Mouse (Mus musculus) liver, embryonic 14.5 days (tissue): ENCODE results near the gene Gsap. TPM values are rescaled to one million over a fixed set of nuclear protein-coding genes. Genes with fewer than 3 reads are reported as not detected.

ENCODE experiments used
- ATAC-seq: fragments of 200-750 bp; cut with Nextera tagmentation; 2 replicates; pipeline ENCODE4 v1.8.0; 2017; ENCODE audit warnings: moderate number of reproducible peaks, mild to moderate bottlenecking, moderate library complexity; ENCODE audit not compliant: insufficient read depth
- DNase-seq, 3 experiments: peaks; one replicate each; pipeline ENCODE4 v3.0.0-alpha.2; 2012 to 2013; ENCODE audit warnings: low read depth in 3 of 3, low spot score in 3 of 3
- H3K27ac ChIP-seq: fragments of 300-500 bp; sonication (generic); 2 replicates; pipeline ENCODE4 v1.5.1; 2014; ENCODE audit warnings: moderate library complexity, mild to moderate bottlenecking, control low read depth, inconsistent platforms
- H3K27me3 ChIP-seq: fragments of 300-500 bp; sonication (generic); 2 replicates; pipeline ENCODE4 v1.6.1; 2014; ENCODE audit warnings: mild to moderate bottlenecking, low read length, moderate library complexity; ENCODE audit not compliant: control insufficient read depth, insufficient read depth
- H3K36me3 ChIP-seq: fragments of 300-500 bp; sonication (generic); replicated peaks from 2 replicates; pipeline ENCODE4 v1.6.1; 2014; ENCODE audit warnings: low read depth; ENCODE audit not compliant: control insufficient read depth, insufficient read depth
- H3K4me1 ChIP-seq, 2 experiments: fragments of 200-500 bp in 1 of 2; fragments of 300-500 bp in 1 of 2; sonication (generic) in 1 of 2; replicated peaks; 2 replicates each; pipeline ENCODE4 v1.6.1; 2012 to 2014; ENCODE audit warnings: antibody characterized with exemption in 1 of 2, inconsistent platforms in 1 of 2, low read length in 1 of 2; ENCODE audit not compliant: control insufficient read depth in 2 of 2, insufficient read depth in 2 of 2
- H3K4me2 ChIP-seq: fragments of 300-500 bp; sonication (generic); 2 replicates; pipeline ENCODE4 v1.6.1; 2014; ENCODE audit warnings: low read depth, mild to moderate bottlenecking, control low read depth, moderate library complexity
- H3K4me3 ChIP-seq, 2 experiments: fragments of 200-500 bp in 1 of 2; fragments of 300-500 bp in 1 of 2; sonication (generic) in 1 of 2; 2 replicates each; pipeline ENCODE4 v1.5.1; 2012 to 2014; ENCODE audit warnings: low read depth in 2 of 2, low read length in 2 of 2, mild to moderate bottlenecking in 2 of 2, control low read depth in 1 of 2, inconsistent platforms in 1 of 2, moderate library complexity in 1 of 2; ENCODE audit not compliant: insufficient read depth in 1 of 2
- H3K9ac ChIP-seq: fragments of 300-500 bp; sonication (generic); replicated peaks from 2 replicates; pipeline ENCODE4 v1.6.1; 2014; ENCODE audit warnings: mild to moderate bottlenecking, control low read depth, moderate library complexity
- H3K9me3 ChIP-seq: fragments of 300-500 bp; sonication (generic); 2 replicates; pipeline ENCODE4 v1.6.1; 2016; ENCODE audit warnings: low read length, mixed read lengths; ENCODE audit not compliant: control insufficient read depth
- CTCF ChIP-seq: IDR thresholded peaks from 2 replicates; pipeline ENCODE4 v1.5.1; 2016; ENCODE audit warnings: antibody characterized with exemption, low read depth, control low read depth
- EP300 ChIP-seq: IDR thresholded peaks from 2 replicates; pipeline ENCODE4 v1.6.1; 2016; ENCODE audit warnings: antibody characterized with exemption, low read depth
- WGBS: fragments of 180-500 bp; shearing (Covaris S2); extraction: QIAGEN DNeasy Blood & Tissue Kit; methylation state at CpG from one replicate; pipeline ENCODE4 v1.1.7; 2014; ENCODE audit not compliant: insufficient replicate concordance; 5-methylcytosine and 5-hydroxymethylcytosine counted together
- polyA plus RNA-seq, 2 experiments: library from polyadenylated mRNA; depleted of rRNA in 1 of 2; stranded (reverse) in 1 of 2; unstranded in 1 of 2; fragments of >200 nt; fragmentation: Nextera tagmentation in 1 of 2; extraction: Ambion mirVana in 1 of 2; gene quantifications; 2 replicates each; pipeline versions ENCODE4 v1.2.1 to v1.2.3; 2012 to 2014

Gene Gsap
- polyA plus RNA-seq, 2 experiments, result 1.3 to 2.1 TPM

GRCm38 (mm10) chr5:21189036-21189435, 3.0 kb downstream of the Gsap start:
- H3K4me1 ChIP-seq, result 0 out of 4 replicates have a peak, but pooled peaks cover 0 to 3% of the 10 kb centered on the region in 2 experiments
- no peak overlapping the region for H3K9ac ChIP-seq
- no peaks in the 10 kb centered on the region for H3K36me3 ChIP-seq
- 28% methylated on average over 1 of the region's 1 CpGs for whole genome bisulfite sequencing
- TF ChIP-seq CTCF (no peak), EP300 (no peak)
- no peak overlapping the region for H3K4me3 ChIP-seq
- peak in 1 of 3 experiments; percentile 23 for DNase-seq
- no peaks in the 10 kb centered on the region; the same call in 1 of the 2 replicates for H3K9me3 ChIP-seq
- no peak overlapping the region for H3K27ac ChIP-seq
- H3K4me2 ChIP-seq, result no peak overlapping the region
- H3K27me3 ChIP-seq, result no peaks in the 10 kb centered on the region
- ATAC-seq, result no peak

- 50% methylated on average over 3 of the region's 3 CpGs for WGBS
Measured at GRCm38 (mm10) chr5:21189460-21189859, 3.4 kb downstream of the Gsap start.

GRCm38 (mm10) chr5:21203504-21203903, 17.4 kb downstream of the Gsap start:
- DNase-seq (no peak), ATAC-seq (no peak)
- no peak overlapping the region for H3K27ac ChIP-seq
- H3K9me3 ChIP-seq, result no peaks in the 10 kb centered on the region
- no peak overlapping the region for H3K4me3 ChIP-seq
- no peak overlapping the region for H3K9ac ChIP-seq
- H3K4me2 ChIP-seq, result no peak overlapping the region
- TF ChIP-seq EP300 (no peak), CTCF (no peak)
- H3K36me3 ChIP-seq, result no peaks in the 10 kb centered on the region
- no peaks in the 10 kb centered on the region for H3K27me3 ChIP-seq
- WGBS, result 58% methylated on average over 1 of the region's 1 CpGs
- H3K4me1 ChIP-seq, result no peaks in the 10 kb centered on the region

More at GRCm38 (mm10) chr5:21189460-21189859, 3.4 kb downstream of the Gsap start:
- TF ChIP-seq EP300 (no peak), CTCF (no peak)
- ATAC-seq, result no peak
- Histone ChIP-seq H3K9me3 (no peaks in the 10 kb centered on the region; the same call in 1 of the 2 replicates), H3K4me3 (no peak overlapping the region), H3K4me1 (0 out of 4 replicates have a peak, but pooled peaks cover 0 to 3% of the 10 kb centered on the region in 2 experiments), H3K9ac (no peak overlapping the region), H3K36me3 (no peaks in the 10 kb centered on the region), H3K4me2 (no peak overlapping the region), H3K27me3 (no peaks in the 10 kb centered on the region), H3K27ac (no peak overlapping the region)
- DNase-seq, result no peak

- H3K9ac ChIP-seq, result no peak overlapping the region
- H3K27me3 ChIP-seq, result no peaks in the 10 kb centered on the region
- H3K4me1 ChIP-seq, result no peaks in the 10 kb centered on the region
- H3K4me3 ChIP-seq, result no peak overlapping the region
- no peak for TF ChIP-seq EP300
- 58% methylated on average over 3 of the region's 3 CpGs for WGBS
- no peaks in the 10 kb centered on the region for H3K36me3 ChIP-seq
- H3K9me3 ChIP-seq, result no peaks in the 10 kb centered on the region
- no peak overlapping the region for H3K4me2 ChIP-seq
- ATAC-seq, result no peak
- DNase-seq, result no peak
- no peak overlapping the region for H3K27ac ChIP-seq
Measured at GRCm38 (mm10) chr5:21204157-21204556, 18.1 kb downstream of the Gsap start.

- Histone ChIP-seq H3K27me3 (no peaks in the 10 kb centered on the region), H3K4me2 (no peak overlapping the region), H3K27ac (no peak overlapping the region), H3K4me1 (peaks cover 0 to 2% of the 10 kb centered on the region in 2 experiments; a peak in 1 of 4 replicates), H3K4me3 (no peak overlapping the region), H3K9me3 (no peaks in the 10 kb centered on the region), H3K36me3 (no peaks in the 10 kb centered on the region), H3K9ac (no peak overlapping the region)
- ATAC-seq (no peak), DNase-seq (no peak)
- TF ChIP-seq CTCF, result no peak
- no peak for TF ChIP-seq EP300
- WGBS, result 56% methylated on average over 4 of the region's 4 CpGs
Measured at GRCm38 (mm10) chr5:21206014-21206413, 20.0 kb downstream of the Gsap start.
